ENCODE assay signal across 15 mouse cellular contexts in the genomic region with DNA sequence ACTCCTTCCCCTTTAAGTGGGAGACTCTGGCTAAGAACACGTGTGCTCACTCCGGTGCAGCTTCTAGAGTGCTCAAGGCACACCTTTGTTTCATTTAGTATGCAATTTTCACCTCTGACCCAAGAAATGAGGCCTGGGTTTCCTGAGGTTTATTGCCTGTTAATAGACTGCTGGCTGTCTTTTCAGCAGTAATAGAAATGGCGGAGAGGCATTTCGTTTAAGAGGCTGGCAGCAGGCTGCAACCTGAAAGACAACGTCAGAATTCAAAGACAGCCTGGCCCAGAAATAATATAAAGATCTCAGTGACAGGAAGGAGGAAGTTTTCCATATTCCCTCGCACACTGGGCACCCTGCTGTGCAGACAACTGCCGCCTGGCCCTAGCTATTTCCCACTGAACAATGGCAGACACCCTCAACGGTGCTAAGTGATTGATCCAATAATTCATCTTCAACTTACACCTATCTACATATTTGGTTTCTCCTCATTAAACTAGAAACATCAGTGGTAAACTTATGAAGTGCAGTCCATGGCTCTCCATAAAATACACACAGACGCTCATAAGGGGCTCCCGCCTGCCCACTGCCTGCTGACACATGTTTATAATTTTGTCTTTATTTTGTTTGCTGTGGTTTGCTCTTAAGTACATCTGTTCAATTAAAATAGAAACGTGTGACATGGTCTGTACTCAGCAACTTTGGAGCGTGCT.
DNase-seq lines count a peak whose midpoint lies in the region; ATAC-seq and TF ChIP-seq lines count a peak whose summit lies in the region.
"Had no signal": no experiment of that assay in that cellular context is flagged by ENCODE, and none has a peak within 500 bp of the region (broad histone marks: within the 10 kb centered on the region; RNA-seq: fewer than 3 reads in every experiment).

No protein-coding gene starts in this region.

- no peak for ATAC-seq in hindbrain, embryonic 13.5 days (ENCODE audit: low FRiP score)
- ATAC-seq in hindbrain, postnatal 0 days = no peak
- 0 out of 2 replicates have a peak, but pooled peaks have one; percentile 54 for ATAC-seq in intestine, postnatal 0 days
- no peak for ATAC-seq in midbrain, postnatal 0 days (ENCODE audit: low FRiP score)
- ATAC-seq: CD4-positive, CD25-positive, alpha-beta regulatory T cell, adult 4 months; forebrain, embryonic 15.5 days; Patski had no signal

- peaks cover 12% of the 10 kb centered on the region; the same call in 1 of the 2 replicates for H3K27me3 ChIP-seq in hindbrain, embryonic 13.5 days
- H3K27me3 ChIP-seq in hindbrain, postnatal 0 days (ENCODE audit: insufficient read depth, low read length) = peaks cover 8% of the 10 kb centered on the region; the same call in 1 of the 2 replicates
- no peaks in the 10 kb centered on the region for H3K27me3 ChIP-seq in intestine, postnatal 0 days (replicated peaks; ENCODE audit: control insufficient read depth, insufficient read depth, low read length)
- H3K27me3 ChIP-seq in midbrain, postnatal 0 days (ENCODE audit: insufficient read depth, low read length) = peaks cover 6% of the 10 kb centered on the region; the same call in 1 of the 2 replicates

- H3K9ac ChIP-seq in hindbrain, embryonic 13.5 days = 0 out of 2 replicates have a peak overlapping the region, but pooled peaks have one; percentile 19
- H3K9ac ChIP-seq in hindbrain, postnatal 0 days (replicated peaks; ENCODE audit: low read length) = no peak overlapping the region
- no peak overlapping the region for H3K9ac ChIP-seq in intestine, postnatal 0 days (ENCODE audit: low read depth, low read length)
- 0 out of 2 replicates have a peak overlapping the region, but pooled peaks have one; percentile 5 for H3K9ac ChIP-seq in midbrain, postnatal 0 days (replicated peaks; ENCODE audit: low read length, poor library complexity, severe bottlenecking)
- H3K9ac ChIP-seq: forebrain, embryonic 15.5 days had no signal

- no peak overlapping the region for H3K4me3 ChIP-seq in hindbrain, embryonic 13.5 days
- no peak overlapping the region for H3K4me3 ChIP-seq in hindbrain, postnatal 0 days (ENCODE audit: low read length)
- no peak overlapping the region for H3K4me3 ChIP-seq in intestine, postnatal 0 days (ENCODE audit: low read depth, low read length)
- no peak overlapping the region for H3K4me3 ChIP-seq in midbrain, postnatal 0 days (ENCODE audit: low read depth, low read length)
- H3K4me3 ChIP-seq: forebrain, embryonic 15.5 days; left cerebral cortex, adult 2 months had no signal

- peak overlapping the region; percentile 33 for H3K4me2 ChIP-seq in hindbrain, embryonic 13.5 days
- no peak overlapping the region for H3K4me2 ChIP-seq in hindbrain, postnatal 0 days (ENCODE audit: low read depth, low read length)
- no peak overlapping the region; the same call in 1 of the 2 replicates for H3K4me2 ChIP-seq in intestine, postnatal 0 days (replicated peaks; ENCODE audit: low read depth)
- H3K4me2 ChIP-seq in midbrain, postnatal 0 days (ENCODE audit: low read depth, low read length, poor library complexity, severe bottlenecking) = no peak overlapping the region; the same call in 1 of the 2 replicates
- H3K4me2 ChIP-seq: forebrain, embryonic 15.5 days had no signal

- 34% methylated on average over 12 of the region's 12 CpGs for WGBS in hindbrain, embryonic 13.5 days
- WGBS in hindbrain, postnatal 0 days = 36% methylated on average over 12 of the region's 12 CpGs
- 44% methylated on average over 12 of the region's 12 CpGs for WGBS in intestine, postnatal 0 days
- WGBS in midbrain, postnatal 0 days = 42% methylated on average over 12 of the region's 12 CpGs

- H3K27ac ChIP-seq in hindbrain, embryonic 13.5 days = no peak overlapping the region
- no peak overlapping the region for H3K27ac ChIP-seq in hindbrain, postnatal 0 days
- H3K27ac ChIP-seq in intestine, postnatal 0 days (ENCODE audit: low read depth, low read length) = no peak overlapping the region
- H3K27ac ChIP-seq in midbrain, postnatal 0 days (ENCODE audit: low read depth, low read length) = no peak overlapping the region
- H3K27ac ChIP-seq: forebrain, embryonic 15.5 days; left cerebral cortex, adult 2 months had no signal

- no peaks in the 10 kb centered on the region for H3K36me3 ChIP-seq in hindbrain, embryonic 13.5 days
- no peaks in the 10 kb centered on the region for H3K36me3 ChIP-seq in hindbrain, postnatal 0 days (ENCODE audit: insufficient read depth, low read length)
- H3K36me3 ChIP-seq in intestine, postnatal 0 days (ENCODE audit: control insufficient read depth, insufficient read depth) = no peaks in the 10 kb centered on the region
- no peaks in the 10 kb centered on the region for H3K36me3 ChIP-seq in midbrain, postnatal 0 days (ENCODE audit: insufficient read depth, low read length)
- H3K36me3 ChIP-seq: forebrain, embryonic 15.5 days had no signal

- peaks cover 19% of the 10 kb centered on the region for H3K4me1 ChIP-seq in hindbrain, embryonic 13.5 days (replicated peaks)
- 0 out of 2 replicates have a peak, but pooled peaks cover 6% of the 10 kb centered on the region for H3K4me1 ChIP-seq in hindbrain, postnatal 0 days (ENCODE audit: insufficient read depth, low read length)
- H3K4me1 ChIP-seq in intestine, postnatal 0 days (replicated peaks; ENCODE audit: control insufficient read depth, insufficient read depth, low read length) = 0 out of 2 replicates have a peak, but pooled peaks cover 7% of the 10 kb centered on the region
- no peaks in the 10 kb centered on the region for H3K4me1 ChIP-seq in midbrain, postnatal 0 days (ENCODE audit: insufficient read depth, low read length)

- no peak for TF ChIP-seq CTCF in hindbrain, postnatal 0 days (IDR thresholded peaks at IDR 0.05; ENCODE audit: low read depth)
- TF ChIP-seq CTCF in intestine, postnatal 0 days (IDR thresholded peaks at IDR 0.05; ENCODE audit: low read depth) = no peak
- no peak for TF ChIP-seq CTCF in midbrain, postnatal 0 days (IDR thresholded peaks at IDR 0.05)

- no peak for DNase-seq in hindbrain, postnatal 0 days (ENCODE audit: low spot score)
- DNase-seq in embryo, embryonic 11 days = peak; percentile 67
- DNase-seq in midbrain, postnatal 0 days (ENCODE audit: low spot score) = no peak
- no peak for DNase-seq in adrenal gland, adult (ENCODE audit: inconsistent age in 2 of 2, low spot score in 1 of 2)
- DNase-seq in left cerebral cortex, postnatal 14 days (ENCODE audit: low spot score in 2 of 2) = no peak
- DNase-seq in layer of hippocampus, postnatal 36 days = no peak
- DNase-seq: kidney, postnatal 14 days; lung, postnatal 4 days; thymus, postnatal 4 days had no signal

- H3K9me3 ChIP-seq in hindbrain, embryonic 13.5 days = no peaks in the 10 kb centered on the region
- H3K9me3 ChIP-seq in hindbrain, postnatal 0 days (ENCODE audit: low read length) = no peaks in the 10 kb centered on the region
- H3K9me3 ChIP-seq in intestine, postnatal 0 days (ENCODE audit: control insufficient read depth) = no peaks in the 10 kb centered on the region
- no peaks in the 10 kb centered on the region for H3K9me3 ChIP-seq in midbrain, postnatal 0 days (ENCODE audit: low read length)
- H3K9me3 ChIP-seq: forebrain, embryonic 15.5 days had no signal

- intact Hi-C loops in left cerebral cortex, postnatal 14 days (cut with DNase I) = no loop called here

Comparison
In these comparisons a context has a peak if more than half of its experiments do, and no peak if none do; other contexts are left out.
1. H3K9ac ChIP-seq: peak in hindbrain, embryonic 13.5 days (single experiment) and midbrain, postnatal 0 days (single experiment); none in hindbrain, postnatal 0 days (single experiment) and intestine, postnatal 0 days (single experiment).